Mouse (Mus musculus) 3134 (cell line): Measurements from ENCODE around the gene Olfml1.

Experiments
- DNase-seq: peaks from one replicate; pipeline ENCODE4 v3.0.0-alpha.2; 2011; ENCODE audit warnings: low spot score; ENCODE audit not compliant: insufficient read length; ENCODE audit errors: extremely low read depth

Olfml1 gene

DNA sequence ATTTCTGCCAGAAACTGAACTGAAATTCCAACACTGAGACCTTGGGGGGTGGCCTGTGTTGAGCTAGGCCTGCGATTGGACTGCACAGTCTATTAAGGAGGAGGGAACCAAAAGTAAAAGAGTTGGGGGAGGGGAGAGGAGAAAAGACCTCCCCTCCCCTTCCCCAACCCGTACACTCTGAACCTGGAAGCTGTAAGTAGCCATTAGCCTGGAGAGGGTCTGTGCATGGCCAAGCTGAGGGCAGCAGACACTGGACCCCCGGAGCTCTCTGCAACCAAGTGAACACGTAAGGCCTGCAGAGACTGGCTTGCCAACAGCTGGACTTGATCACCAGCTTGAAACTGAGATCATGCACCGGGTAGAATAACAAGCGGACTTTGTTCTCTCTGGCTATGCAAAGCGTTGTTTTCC is at the start of gene Olfml1:
Gene Olfml1 (plus strand): TSS at position 186 of the 411 bp plus-strand sequence.
- no peak for DNase-seq

DNA sequence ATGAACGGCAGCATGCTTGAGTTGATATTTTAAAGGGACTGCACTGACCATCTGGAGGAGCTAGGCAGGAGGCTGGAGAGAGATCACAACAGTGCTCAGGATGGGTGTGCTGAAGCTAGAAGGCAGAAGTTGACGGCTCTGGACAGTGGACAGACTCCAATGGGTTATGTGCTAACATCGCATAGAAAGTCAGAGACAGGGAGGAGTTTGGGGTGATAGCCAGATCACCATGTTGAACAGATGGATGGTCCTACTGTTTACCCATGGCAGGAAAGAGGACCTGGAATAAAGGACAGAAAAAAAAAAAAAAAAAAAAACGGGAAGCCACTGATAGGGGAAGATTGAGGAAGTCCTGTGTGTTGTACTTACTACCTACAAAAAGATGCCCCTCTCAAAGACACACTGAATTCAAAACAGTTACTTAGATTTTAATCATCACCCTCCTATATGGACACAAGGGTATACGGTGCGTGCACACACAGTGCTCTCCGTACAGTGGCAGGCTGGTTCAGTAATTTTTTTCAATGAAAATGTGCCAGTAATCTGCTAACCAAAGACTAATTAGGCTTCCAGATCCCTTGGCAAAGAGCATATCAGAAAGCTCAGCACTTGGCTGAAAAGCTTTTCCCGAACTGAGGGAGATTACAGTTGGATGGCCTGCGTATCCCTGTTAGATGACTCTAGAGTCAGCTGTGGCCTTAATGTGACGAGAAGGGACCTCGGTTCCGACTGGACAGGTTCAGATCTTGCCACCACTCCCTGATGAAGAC is 47.8 kb upstream of the Olfml1 start:
- DNase-seq = no peak

DNA sequence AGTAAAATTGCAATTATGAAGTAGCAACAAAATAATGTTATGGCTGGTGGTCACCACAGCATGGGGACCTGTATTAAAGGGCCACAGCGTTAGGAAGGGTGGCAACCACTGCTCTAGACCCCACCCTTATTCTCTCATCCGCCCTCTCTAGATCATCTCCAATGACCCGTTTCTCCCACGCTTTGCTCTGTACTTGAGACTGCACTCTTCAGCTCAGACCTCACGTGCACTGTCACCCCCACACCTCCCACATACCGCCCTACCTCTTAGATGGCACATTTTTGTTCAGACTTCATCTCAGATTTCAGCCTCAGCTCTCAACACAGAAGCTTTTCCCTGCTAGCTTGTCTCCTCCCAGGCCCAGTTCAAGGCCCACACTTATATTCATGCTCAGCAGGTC is 45.8 kb upstream of the Olfml1 start:
- DNase-seq = no peak

DNA sequence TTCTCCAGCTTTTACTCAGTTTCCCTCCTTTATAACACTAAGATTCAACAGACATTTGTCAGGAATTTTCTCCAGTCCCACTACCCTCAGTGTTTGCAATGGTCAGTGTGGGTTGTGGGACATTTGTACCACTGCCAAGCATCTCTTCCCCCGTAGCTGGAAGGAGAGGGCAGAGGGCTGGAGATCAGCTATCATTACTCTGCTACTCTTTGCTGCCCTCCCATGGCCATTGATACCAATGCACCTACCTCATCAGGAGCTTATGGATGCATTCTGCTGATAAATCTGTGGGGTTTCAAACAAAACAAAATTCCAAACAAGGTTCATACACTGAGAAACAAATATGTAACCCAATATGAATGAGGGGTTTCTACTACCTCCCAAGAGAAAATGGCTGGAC is 40.9 kb upstream of the Olfml1 start:
- no peak for DNase-seq

DNA sequence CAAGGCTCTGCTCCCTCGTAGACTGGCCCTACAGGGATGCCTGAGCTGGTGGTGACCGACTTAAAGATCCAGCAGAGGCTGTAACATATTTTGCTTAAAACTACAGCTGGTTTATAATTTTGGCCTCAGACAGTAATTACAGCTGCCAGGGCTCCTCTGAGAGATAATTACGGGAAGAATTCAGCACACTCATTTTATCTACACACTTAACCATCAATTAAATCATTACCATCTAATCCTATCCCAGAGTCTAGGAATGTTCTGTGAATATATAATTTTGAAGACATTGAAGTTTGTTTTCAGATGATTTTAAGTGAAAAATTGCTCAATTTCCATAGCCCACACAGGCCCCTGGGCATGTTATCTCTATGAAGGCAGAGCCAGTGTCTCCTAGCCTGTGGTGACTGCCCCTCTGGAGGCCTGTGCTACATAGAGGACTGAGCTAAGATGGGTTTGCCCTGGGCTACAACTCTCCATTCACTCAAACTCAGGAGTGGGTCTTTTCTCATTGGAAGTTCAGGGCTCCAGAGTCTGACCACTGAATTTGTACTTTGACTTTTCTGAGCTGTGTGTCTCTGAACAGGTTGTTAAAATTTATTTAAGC is 39.0 kb upstream of the Olfml1 start:
- DNase-seq = no peak

DNA sequence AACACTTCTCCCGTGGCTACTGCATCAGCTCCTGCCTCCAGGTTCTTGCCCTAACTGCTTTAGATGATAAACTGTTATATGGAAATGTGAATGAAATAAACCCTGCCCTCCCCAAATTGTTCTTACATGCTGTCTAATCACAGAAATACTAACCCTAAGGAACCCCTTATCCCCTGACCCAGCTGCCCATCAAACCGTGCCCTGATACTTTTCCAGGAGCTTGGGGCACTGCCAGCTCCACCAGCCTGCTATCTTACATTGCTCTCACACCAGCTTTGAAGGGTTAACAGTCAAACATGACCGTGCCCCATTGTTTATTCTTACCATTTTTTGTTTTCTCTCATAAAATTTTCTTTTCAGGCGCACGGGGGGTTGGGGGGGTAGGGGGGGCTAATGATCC is 37.9 kb upstream of the Olfml1 start:
- DNase-seq = no peak

DNA sequence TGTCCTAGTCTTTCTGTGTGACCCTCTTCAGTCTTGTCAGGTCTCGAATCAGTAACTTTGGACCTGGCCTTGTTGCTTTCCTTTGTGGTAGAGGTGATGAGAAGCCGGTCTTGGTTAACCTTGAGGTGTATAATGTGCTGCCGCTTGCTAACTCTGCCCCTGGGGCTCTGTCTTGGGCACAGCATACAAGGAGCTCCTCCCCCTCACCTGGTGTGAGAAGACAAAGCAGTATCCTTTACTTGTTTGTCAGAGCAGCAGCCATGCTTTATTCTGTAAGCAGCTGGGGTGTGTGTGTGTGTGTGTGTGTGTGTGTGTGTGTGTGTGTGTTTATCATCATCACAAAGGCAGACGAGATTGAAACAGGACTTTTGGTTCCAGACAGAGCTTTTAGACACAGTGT is 31.9 kb upstream of the Olfml1 start:
- no peak for DNase-seq

DNA sequence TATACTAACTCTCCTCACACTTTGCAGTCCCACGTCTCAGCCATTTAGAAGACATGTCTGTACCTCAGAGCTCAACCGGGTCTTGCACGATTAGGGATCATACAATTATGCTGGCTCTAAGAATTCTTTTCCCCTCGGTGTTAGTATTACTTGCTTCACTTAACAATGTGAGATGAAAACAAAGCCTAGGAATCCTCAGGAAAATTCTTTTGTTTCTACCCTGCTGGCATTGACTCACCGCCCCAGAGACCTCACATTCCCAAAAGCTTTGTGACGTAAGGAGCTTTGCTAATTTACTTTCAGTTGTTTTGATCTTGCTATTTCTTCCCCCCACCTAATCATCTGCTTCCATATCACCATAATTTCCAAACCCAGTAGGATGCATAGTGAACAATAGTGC is 30.7 kb upstream of the Olfml1 start:
- no peak for DNase-seq

DNA sequence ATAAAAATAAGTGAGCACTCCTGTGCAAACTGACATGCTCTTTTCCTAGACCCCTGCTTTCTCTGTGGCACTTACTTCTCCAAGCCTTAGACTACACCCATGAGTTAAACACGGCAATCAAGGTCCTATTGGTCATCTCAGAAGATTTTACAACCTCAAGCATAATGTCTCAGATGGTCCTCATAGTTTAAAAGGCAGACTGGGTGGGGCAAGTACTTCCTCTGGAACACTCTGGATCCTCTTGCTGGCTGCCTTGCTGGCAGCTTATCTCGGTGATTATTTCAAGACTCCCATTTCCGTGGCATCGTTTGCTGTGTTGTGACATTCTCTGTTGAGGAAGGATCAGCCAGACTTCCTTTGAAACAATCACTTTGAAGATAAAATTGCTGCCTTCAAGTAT is 27.2 kb upstream of the Olfml1 start:
- DNase-seq = no peak

DNA sequence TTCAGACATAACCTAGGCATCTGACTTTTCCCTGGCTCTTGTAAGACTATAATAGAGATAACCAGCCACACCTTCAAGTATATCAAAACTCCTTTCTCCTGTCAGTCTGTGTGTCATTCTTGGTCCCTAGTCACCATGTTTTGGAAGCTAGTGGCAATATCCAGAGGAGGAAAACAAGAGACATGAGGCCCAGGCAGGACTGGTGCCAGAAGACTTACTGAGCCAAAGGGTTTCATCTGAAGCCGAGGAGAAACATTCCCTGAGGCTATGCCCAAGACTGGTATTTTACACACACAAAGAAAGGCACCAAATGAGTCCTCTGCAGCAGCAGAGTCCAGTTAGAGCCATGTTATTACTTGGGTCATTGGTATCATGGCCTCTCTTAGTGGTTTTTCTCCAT is 22.2 kb upstream of the Olfml1 start:
- DNase-seq = no peak

DNA sequence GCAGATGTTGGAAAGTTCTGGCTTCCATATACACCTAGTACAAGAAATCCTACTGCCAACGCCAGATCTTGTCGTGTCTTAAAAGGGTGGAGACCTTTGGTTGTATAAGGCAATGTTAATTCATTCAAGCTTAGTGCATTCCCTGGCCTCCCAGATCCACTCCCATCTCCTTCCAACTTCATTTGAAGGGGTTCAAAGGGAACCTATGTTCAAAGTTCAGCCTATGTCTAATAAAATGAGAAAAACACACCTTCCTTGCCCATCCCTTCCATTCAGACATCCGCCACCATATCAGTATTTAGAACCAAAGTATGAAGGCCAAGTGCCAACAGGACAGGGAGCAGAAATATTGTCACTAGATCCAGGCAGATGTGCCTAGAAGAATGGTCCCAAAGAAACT is 19.4 kb upstream of the Olfml1 start:
- no peak for DNase-seq

DNA sequence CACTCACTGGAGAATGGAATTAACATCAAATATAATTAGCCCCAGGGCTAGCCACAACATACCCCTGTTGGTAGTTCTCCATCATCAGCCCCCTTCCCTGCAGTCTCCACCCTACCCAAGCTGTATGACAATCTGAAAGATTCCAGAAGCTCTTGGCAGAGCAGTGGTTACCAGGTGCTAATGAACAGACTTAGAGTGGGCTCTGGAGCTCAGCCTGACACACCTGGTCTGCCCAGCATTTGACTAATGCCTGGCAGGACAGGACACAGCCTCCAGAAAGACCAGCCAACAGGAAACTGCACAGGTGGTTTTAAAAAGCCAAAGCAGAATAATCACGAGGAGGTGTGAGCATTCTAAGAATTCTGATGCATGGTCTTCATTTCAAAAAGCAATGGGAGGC is 13.8 kb upstream of the Olfml1 start:
- no peak for DNase-seq

DNA sequence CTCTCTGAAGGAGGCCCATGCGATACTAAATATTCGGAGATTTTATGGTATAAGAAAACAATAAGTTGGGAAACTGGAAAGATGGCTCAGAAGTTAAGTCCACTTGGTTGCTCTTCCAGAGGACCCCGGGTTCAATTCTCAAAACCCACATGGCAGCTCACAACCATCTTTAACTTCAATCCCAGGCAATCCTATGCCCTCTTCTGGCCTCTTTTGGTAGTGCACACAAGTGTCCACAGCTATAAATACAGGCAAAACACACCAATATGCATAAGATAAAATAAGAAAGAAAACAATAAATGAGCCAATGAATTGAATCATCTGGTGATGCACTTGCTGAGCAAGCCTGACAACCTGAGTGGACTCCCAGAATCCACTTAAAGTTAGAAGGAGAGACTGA is 11.3 kb upstream of the Olfml1 start:
- no peak for DNase-seq

DNA sequence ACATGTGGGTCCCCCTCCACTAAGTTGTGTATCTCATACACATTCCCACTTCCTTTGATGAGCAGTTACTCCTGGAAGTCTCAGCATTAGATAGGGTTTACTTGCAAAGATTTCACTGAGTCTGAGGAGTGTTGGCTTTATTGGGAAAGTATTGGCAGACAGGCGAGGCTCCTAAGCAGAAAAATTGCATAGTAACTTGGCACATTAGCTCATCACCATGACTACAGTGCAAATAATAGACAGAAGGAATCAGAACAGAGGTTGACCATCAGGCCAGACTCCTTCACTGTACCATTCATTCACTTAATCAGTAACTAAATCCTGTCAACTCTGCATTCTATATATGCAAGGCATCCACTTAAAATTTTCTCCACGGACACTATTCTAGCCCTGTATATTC is 6.6 kb upstream of the Olfml1 start:
- DNase-seq = no peak

DNA sequence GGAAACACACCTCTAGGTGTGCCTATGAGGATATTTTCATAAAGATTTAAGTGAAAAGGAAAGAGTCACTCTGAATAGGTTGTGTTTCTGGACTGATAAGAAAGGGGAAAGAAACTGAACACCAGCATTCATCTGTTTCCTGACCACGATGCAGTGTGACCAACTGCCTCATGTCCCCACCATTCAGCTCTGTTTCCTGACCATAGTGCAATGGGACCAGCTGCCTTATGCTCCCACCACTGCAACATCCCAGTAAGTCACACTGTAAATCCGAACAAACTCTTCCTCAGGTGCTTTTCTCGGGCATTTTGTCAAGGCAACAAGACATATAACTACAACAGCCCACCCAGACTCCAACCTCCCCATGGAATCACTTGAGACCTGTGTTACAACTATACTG is 5.7 kb upstream of the Olfml1 start:
- no peak for DNase-seq

DNA sequence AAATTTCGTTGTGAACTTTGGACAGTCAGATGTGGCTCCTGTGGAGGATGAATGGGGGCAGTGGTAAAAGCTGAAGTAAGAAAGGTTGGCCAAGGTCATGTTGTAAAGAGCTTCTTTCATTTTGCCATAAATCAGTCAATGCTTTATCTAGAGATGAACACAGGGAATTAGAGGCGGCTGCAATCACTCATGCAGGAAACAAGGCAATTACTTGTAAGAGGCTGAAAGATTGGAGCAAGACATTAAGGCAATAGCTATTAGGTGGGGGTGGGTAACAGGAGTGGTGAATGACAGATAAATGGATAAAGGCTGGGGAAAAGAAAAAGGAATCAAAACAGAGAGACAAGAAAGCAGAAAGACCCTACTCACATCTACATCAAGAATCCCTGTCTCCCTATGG is 3.5 kb upstream of the Olfml1 start:
- DNase-seq = no peak

DNA sequence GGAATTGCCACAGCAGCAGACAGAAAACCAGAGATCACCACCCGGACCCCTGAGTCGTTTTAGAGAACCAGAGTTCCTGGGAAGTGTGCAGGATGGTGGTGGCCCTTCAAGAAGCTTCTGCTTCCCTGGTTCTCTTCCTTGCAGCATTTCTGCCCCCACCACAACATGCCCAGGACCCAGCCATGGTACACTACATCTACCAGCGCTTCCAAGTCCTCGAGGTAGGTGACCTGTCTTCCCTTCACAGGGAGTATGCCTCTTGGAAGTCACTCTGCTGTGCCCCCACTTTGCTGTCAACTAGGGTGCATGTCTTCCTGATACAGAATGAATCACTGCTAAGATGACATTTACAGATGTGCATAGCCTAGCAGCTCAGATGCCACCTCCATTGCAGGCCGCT is 428 bp downstream of the Olfml1 start:
- no peak for DNase-seq

DNA sequence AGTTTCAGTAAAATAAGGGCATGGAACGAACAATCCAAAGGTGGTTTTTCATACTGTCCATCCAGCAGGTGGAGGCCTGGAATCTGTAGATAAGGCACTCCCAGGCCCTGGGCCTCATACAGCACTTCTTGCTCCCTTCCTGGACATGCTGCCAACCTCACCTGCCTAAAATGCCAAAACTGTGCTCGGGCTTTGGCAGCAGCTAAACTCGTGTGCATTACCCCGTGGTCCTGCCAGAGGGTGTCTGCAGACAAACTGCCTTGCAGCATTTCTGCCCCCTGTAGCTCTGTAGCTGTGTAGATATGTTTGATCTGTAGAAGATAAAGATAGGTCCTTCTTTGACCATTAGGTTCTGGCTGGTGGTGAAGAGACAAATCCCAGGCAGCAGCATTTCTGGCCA is 1.7 kb downstream of the Olfml1 start:
- no peak for DNase-seq

DNA sequence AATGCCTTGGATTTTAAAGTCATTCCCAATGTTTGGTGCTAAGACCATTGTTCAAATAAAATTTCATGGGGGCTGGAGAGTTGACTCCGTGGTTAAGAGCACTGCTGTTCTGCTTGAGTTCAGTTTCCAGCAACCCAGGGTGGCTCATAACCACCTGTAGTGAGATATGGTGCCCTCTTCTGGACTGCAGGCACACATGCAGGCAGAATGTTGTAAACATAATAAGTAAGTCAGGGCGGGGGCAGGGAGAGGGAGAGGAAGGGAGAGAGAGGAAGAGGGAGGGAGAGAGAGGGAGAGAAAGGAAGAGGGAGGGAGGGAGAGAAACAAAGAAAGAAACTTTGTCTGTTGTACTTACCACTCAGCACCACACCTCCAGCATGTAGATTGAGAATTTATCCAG is 6.6 kb downstream of the Olfml1 start:
- DNase-seq = no peak

DNA sequence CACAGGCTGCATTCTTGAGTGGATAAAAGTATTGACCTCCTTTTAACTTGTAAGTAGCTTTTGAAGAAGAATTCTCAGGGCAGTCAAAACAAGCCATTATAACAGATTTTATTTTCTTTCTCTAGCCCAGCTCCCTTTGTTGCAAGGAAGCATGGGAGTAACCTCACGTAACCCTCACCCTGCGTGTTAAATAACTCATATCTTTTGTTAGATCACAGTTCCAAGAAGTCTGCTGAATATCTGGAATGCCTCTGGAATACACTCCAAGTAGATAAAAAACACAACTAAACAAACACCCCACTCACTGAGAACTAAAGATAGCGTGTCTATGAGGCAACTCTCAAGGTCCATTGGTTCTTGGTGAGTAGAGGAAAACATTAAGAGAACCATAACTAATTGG is 7.0 kb downstream of the Olfml1 start:
- no peak for DNase-seq

DNA sequence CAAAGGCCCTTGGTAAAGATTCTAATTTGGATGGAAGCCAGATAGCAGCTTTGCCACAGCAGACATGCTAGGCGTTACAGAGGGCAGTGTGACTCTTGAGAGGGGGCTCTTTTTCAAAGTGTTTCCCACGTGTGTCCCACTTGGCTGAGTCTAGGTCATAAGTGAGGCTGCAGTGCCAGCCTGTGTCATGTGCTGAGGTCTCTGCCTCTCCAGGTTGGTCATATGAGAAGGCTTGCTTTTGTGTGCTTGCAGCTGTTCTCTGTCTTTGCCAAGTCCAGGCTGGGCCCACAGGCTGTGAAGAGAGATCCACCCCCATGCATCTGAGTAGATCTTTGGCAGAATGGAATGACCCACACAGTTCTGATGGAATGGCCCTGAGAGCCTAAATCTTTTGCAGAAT is 25.4 kb downstream of the Olfml1 start:
- DNase-seq = no peak

DNA sequence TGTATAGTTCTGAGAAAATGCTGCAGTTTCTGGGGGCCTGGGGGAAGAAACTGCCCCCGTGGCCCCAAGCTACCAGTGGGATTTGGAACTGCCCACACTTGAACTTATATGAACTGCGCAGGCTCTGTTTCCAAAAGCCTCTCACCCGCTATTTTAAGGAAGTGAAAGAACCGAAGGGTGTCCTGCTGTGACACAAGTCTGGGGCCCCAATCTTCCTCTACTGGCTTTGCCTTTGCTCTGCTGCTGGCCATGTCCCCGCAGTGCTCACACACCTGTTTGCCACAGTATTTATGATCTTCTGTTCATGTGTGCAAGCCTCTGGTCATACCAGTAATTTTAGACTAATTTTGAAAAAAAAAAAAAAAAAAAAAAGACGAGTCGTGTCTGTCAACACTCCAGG is 26.7 kb downstream of the Olfml1 start:
- no peak for DNase-seq
